Mouse (Mus musculus) kidney, postnatal 0 days (tissue): ENCODE measurements around the gene Foxo3. TPM values are rescaled to one million over a fixed set of nuclear protein-coding genes. Genes with fewer than 3 reads are reported as not detected.

ENCODE experiments used
- ATAC-seq: fragments of 200-750 bp; cut with Nextera tagmentation; replicated peaks from 2 replicates; pipeline ENCODE4 v1.8.0; 2017; ENCODE audit warnings: low read depth, moderate number of reproducible peaks, moderate TSS enrichment, moderate library complexity; ENCODE audit not compliant: low FRiP score
- DNase-seq: peaks from one replicate; pipeline ENCODE4 v3.0.0-alpha.2; 2016; ENCODE audit warnings: low spot score
- H3K27ac ChIP-seq: fragments of 300-500 bp; sonication (generic); 2 replicates; pipeline ENCODE4 v1.5.1; 2014; ENCODE audit warnings: mild to moderate bottlenecking
- H3K27me3 ChIP-seq: fragments of 300-500 bp; sonication (generic); 2 replicates; pipeline ENCODE4 v1.6.1; 2014; ENCODE audit warnings: low read length, mixed read lengths; ENCODE audit not compliant: insufficient read depth
- H3K36me3 ChIP-seq: fragments of 300-500 bp; sonication (generic); 2 replicates; pipeline ENCODE4 v1.6.1; 2014; ENCODE audit warnings: low read length, mixed read lengths; ENCODE audit not compliant: insufficient read depth
- H3K4me1 ChIP-seq: fragments of 300-500 bp; sonication (generic); replicated peaks from 2 replicates; pipeline ENCODE4 v1.6.1; 2014; ENCODE audit warnings: antibody characterized with exemption, low read length, mixed read lengths; ENCODE audit not compliant: insufficient read depth
- H3K4me2 ChIP-seq: fragments of 300-500 bp; sonication (generic); 2 replicates; pipeline ENCODE4 v1.6.1; 2014; ENCODE audit warnings: mild to moderate bottlenecking, low read length, moderate library complexity, mixed read lengths
- H3K4me3 ChIP-seq: fragments of 300-500 bp; sonication (generic); replicated peaks from 2 replicates; pipeline ENCODE4 v1.5.1; 2014; ENCODE audit warnings: low read depth, low read length
- H3K9ac ChIP-seq: fragments of 300-500 bp; sonication (generic); 2 replicates; pipeline ENCODE4 v1.6.1; 2014; ENCODE audit warnings: low read depth, low read length
- H3K9me3 ChIP-seq: fragments of 300-500 bp; sonication (generic); replicated peaks from 2 replicates; pipeline ENCODE4 v1.6.1; 2016; ENCODE audit warnings: low read length, inconsistent platforms, mixed read lengths
- CTCF ChIP-seq: IDR thresholded peaks from 2 replicates; pipeline ENCODE4 v1.5.1; 2016; ENCODE audit warnings: antibody characterized with exemption, low read depth, mild to moderate bottlenecking, moderate library complexity
- WGBS: fragments of 180-500 bp; shearing (Covaris S2); extraction: QIAGEN DNeasy Blood & Tissue Kit; methylation state at CpG from one replicate; pipeline ENCODE4 v1.1.7; 2014; 5-methylcytosine and 5-hydroxymethylcytosine counted together
- polyA plus RNA-seq: library from polyadenylated mRNA; unstranded; fragments of >200 nt; fragmentation: Nextera tagmentation; extraction: Ambion mirVana; gene quantifications from 2 replicates; pipeline ENCODE4 v1.2.1, GENCODE M21; 2015

The Foxo3 gene
- polyA plus RNA-seq, 1 experiment from 2014 or later: 9.7 TPM

DNA sequence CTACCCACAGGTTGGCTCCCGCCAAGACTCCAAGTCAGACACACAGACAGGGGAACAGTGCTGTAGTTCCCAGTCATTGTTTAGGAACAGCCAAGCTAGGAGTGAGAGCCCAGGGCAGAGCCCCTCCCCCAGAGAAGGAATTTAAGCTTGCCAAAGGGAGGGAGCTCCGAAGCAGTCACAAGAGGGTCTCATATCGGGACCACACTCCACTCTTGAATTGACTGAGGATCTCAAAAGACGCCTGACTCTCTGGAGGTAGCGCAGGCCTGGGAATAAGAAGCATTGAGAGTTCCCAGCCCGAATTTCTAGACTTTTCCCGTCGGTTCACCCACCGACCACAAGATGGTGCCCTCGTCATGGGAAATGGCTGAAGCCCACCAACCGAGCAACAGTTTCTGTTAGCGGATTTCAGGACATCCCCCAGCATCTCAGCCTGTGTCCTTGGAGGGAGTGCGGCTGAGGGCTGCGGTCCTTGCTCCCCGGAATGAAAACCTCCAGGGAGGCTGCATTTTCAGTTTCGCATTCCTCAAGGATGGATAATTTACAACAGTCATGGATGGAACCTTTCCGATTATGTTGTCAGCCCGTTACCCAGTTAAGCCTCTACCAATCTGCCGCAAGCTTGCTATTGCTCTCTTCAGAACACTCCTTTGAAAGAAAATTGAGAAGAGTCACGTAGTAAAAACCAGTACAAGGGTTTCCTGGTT is 31.6 kb upstream of the Foxo3 start:
- DNase-seq (peak; percentile 88), ATAC-seq (0 out of 2 replicates have a peak, but pooled peaks have one; percentile 31)
- 10% methylated on average over 20 of the region's 20 CpGs for WGBS
- Histone ChIP-seq H3K27me3 (no peaks in the 10 kb centered on the region), H3K9ac (0 out of 2 replicates have a peak overlapping the region, but pooled peaks have one; percentile 18), H3K36me3 (no peaks in the 10 kb centered on the region), H3K27ac (no peak overlapping the region), H3K4me3 (peak overlapping the region; percentile 13; the same call in 1 of the 2 replicates), H3K4me1 (no peaks in the 10 kb centered on the region), H3K4me2 (peak overlapping the region; percentile 48), H3K9me3 (no peaks in the 10 kb centered on the region)
- TF ChIP-seq CTCF: peak; percentile 89

GRCm38 (mm10) chr10:42306422-42306821 is 29.9 kb upstream of the Foxo3 start:
- Histone ChIP-seq H3K27ac (no peak overlapping the region), H3K9ac (no peak overlapping the region), H3K4me3 (no peak overlapping the region), H3K4me1 (no peaks in the 10 kb centered on the region), H3K27me3 (no peaks in the 10 kb centered on the region), H3K4me2 (no peak overlapping the region), H3K36me3 (no peaks in the 10 kb centered on the region), H3K9me3 (no peaks in the 10 kb centered on the region)
- TF ChIP-seq CTCF: no peak
- ATAC-seq: no peak
- DNase-seq: no peak
- WGBS: 91% methylated on average over 8 of the region's 8 CpGs

- no peaks in the 10 kb centered on the region for H3K27me3 ChIP-seq
- no peak overlapping the region for H3K9ac ChIP-seq
- no peaks in the 10 kb centered on the region for H3K9me3 ChIP-seq
- TF ChIP-seq CTCF: no peak
- ATAC-seq (no peak), DNase-seq (no peak)
- H3K4me2 ChIP-seq: no peak overlapping the region
- no peak overlapping the region for H3K4me3 ChIP-seq
- 0 out of 2 replicates have a peak, but pooled peaks cover 6% of the 10 kb centered on the region for H3K4me1 ChIP-seq
- H3K27ac ChIP-seq: no peak overlapping the region
- no peaks in the 10 kb centered on the region for H3K36me3 ChIP-seq
- 64% methylated on average over 4 of the region's 4 CpGs for WGBS
Observed at GRCm38 (mm10) chr10:42300805-42301204, 24.2 kb upstream of the Foxo3 start.

- no peak overlapping the region for H3K27ac ChIP-seq
- DNase-seq (peak; percentile 37), ATAC-seq (no peak)
- no peak overlapping the region for H3K4me2 ChIP-seq
- no peaks in the 10 kb centered on the region for H3K27me3 ChIP-seq
- no peak overlapping the region for H3K9ac ChIP-seq
- 0 out of 2 replicates have a peak, but pooled peaks cover 6% of the 10 kb centered on the region for H3K4me1 ChIP-seq
- H3K4me3 ChIP-seq: no peak overlapping the region
- 15% methylated on average over 7 of the region's 7 CpGs for WGBS
- H3K36me3 ChIP-seq: no peaks in the 10 kb centered on the region
- no peak for TF ChIP-seq CTCF
- no peaks in the 10 kb centered on the region for H3K9me3 ChIP-seq
Observed at GRCm38 (mm10) chr10:42299967-42300366, 23.4 kb upstream of the Foxo3 start.

DNA sequence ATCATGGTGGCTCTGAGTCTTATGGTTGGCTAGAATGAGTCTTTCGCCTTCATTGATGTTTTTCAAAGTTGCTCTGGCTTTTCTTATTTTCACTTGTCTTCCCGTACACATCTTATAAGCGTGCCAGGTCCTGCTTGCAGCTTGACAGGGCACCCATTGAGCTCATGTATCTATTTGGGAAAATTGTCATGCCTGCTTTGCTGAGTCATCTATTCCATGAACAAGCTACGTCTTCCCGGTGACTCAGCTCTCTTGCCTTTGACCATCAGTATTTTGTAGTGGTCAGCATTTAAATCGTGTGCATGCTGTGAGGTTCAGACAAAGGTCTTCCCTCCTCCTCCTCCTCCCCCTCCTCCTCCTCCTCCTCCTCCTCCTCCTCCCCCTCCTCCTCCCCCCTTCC is 22.9 kb upstream of the Foxo3 start:
- Histone ChIP-seq H3K4me3 (no peak overlapping the region), H3K36me3 (no peaks in the 10 kb centered on the region), H3K9ac (no peak overlapping the region), H3K27me3 (no peaks in the 10 kb centered on the region), H3K27ac (no peak overlapping the region), H3K9me3 (no peaks in the 10 kb centered on the region), H3K4me1 (0 out of 2 replicates have a peak, but pooled peaks cover 6% of the 10 kb centered on the region), H3K4me2 (no peak overlapping the region)
- ATAC-seq (no peak), DNase-seq (no peak)
- WGBS: 68% methylated on average over 6 of the region's 6 CpGs
- TF ChIP-seq CTCF: no peak

- Histone ChIP-seq H3K4me2 (no peak overlapping the region), H3K36me3 (no peaks in the 10 kb centered on the region), H3K4me1 (0 out of 2 replicates have a peak, but pooled peaks cover 6% of the 10 kb centered on the region), H3K27ac (no peak overlapping the region), H3K9me3 (no peaks in the 10 kb centered on the region), H3K4me3 (no peak overlapping the region), H3K27me3 (no peaks in the 10 kb centered on the region), H3K9ac (no peak overlapping the region)
- 97% methylated on average over 1 of the region's 1 CpGs for WGBS
- peak; percentile 50 for TF ChIP-seq CTCF
- ATAC-seq: no peak
- DNase-seq: no peak
Observed at GRCm38 (mm10) chr10:42297954-42298353, 21.4 kb upstream of the Foxo3 start.
